Mouse (Mus musculus): ENCODE measurements around the gene Fam89b. TPM values are rescaled to one million over a fixed set of nuclear protein-coding genes. Genes with fewer than 3 reads are reported as not detected.

The Fam89b gene
- polyA plus RNA-seq, 1 experiment from 2014 or later = 144 TPM

- 15% methylated on average over 36 of the region's 36 CpGs for WGBS
- DNase-seq (ENCODE audit: low spot score) (no peak), ATAC-seq (ENCODE audit: low FRiP score) (peak; percentile 44; the same call in 1 of the 2 replicates)
- Histone ChIP-seq H3K4me1 (replicated peaks; ENCODE audit: control insufficient read depth, insufficient read depth, low read length) (peaks cover 10% of the 10 kb centered on the region; the same call in 1 of the 2 replicates), H3K4me2 (replicated peaks) (peak overlapping the region; percentile 30), H3K36me3 (replicated peaks; ENCODE audit: control insufficient read depth, insufficient read depth) (peaks cover 51% of the 10 kb centered on the region), H3K27me3 (ENCODE audit: control insufficient read depth, insufficient read depth, low read length) (peaks cover 63% of the 10 kb centered on the region), H3K27ac (no peak overlapping the region), H3K9ac (0 out of 2 replicates have a peak overlapping the region, but pooled peaks have one; percentile 0), H3K4me3 (replicated peaks; ENCODE audit: low read length) (no peak overlapping the region; the same call in 1 of the 2 replicates), H3K9me3 (ENCODE audit: control insufficient read depth, low read length) (no peaks in the 10 kb centered on the region)
These were observed 27.7 kb upstream of the Fam89b start for GRCm38 (mm10) chr19:5756991-5757636.

GRCm38 (mm10) chr19:5756321-5756985 lies 27.0 kb upstream of the Fam89b start:
- Histone ChIP-seq H3K4me2 (replicated peaks) (peak overlapping the region; percentile 30), H3K4me3 (replicated peaks; ENCODE audit: low read length) (no peak overlapping the region; the same call in 1 of the 2 replicates), H3K27ac (no peak overlapping the region), H3K4me1 (replicated peaks; ENCODE audit: control insufficient read depth, insufficient read depth, low read length) (peaks cover 10% of the 10 kb centered on the region; the same call in 1 of the 2 replicates), H3K9ac (0 out of 2 replicates have a peak overlapping the region, but pooled peaks have one; percentile 0), H3K27me3 (ENCODE audit: control insufficient read depth, insufficient read depth, low read length) (peaks cover 69% of the 10 kb centered on the region), H3K9me3 (ENCODE audit: control insufficient read depth, low read length) (no peaks in the 10 kb centered on the region), H3K36me3 (replicated peaks; ENCODE audit: control insufficient read depth, insufficient read depth) (peaks cover 46% of the 10 kb centered on the region)
- 11% methylated on average over 28 of the region's 29 CpGs for WGBS
- ATAC-seq (ENCODE audit: low FRiP score) (peak; percentile 35; the same call in 1 of the 2 replicates), DNase-seq (ENCODE audit: low spot score) (no peak)

- Histone ChIP-seq H3K36me3 (replicated peaks; ENCODE audit: control insufficient read depth, insufficient read depth) (no peaks in the 10 kb centered on the region; the same call in 1 of the 2 replicates), H3K27me3 (ENCODE audit: control insufficient read depth, insufficient read depth, low read length) (peaks cover 84% of the 10 kb centered on the region), H3K4me3 (replicated peaks; ENCODE audit: low read length) (no peak overlapping the region), H3K9ac (no peak overlapping the region), H3K9me3 (ENCODE audit: control insufficient read depth, low read length) (no peaks in the 10 kb centered on the region), H3K27ac (no peak overlapping the region), H3K4me2 (replicated peaks) (no peak overlapping the region), H3K4me1 (replicated peaks; ENCODE audit: control insufficient read depth, insufficient read depth, low read length) (peaks cover 5% of the 10 kb centered on the region; the same call in 1 of the 2 replicates)
- 9% methylated on average over 19 of the region's 20 CpGs for WGBS
- ATAC-seq (ENCODE audit: low FRiP score) (no peak), DNase-seq (ENCODE audit: low spot score) (no peak)
These were observed 22.3 kb upstream of the Fam89b start for GRCm38 (mm10) chr19:5751742-5752141.

DNA sequence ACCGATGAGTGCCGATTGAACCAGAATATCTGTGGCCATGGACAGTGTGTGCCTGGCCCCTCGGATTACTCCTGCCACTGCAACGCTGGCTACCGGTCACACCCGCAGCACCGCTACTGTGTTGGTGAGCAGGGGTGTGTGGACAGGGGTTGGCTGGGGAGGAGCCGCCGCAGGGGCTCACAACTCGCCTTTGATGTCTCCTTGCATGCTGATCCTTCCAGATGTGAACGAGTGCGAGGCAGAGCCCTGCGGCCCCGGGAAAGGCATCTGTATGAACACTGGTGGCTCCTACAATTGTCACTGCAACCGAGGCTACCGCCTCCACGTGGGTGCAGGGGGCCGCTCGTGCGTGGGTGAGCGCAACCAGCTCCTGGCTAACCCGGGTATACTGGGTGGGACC lies 21.5 kb upstream of the Fam89b start:
- DNase-seq (ENCODE audit: low spot score) = no peak
- H3K27ac ChIP-seq = no peak overlapping the region
- H3K9me3 ChIP-seq (ENCODE audit: control insufficient read depth, low read length) = no peaks in the 10 kb centered on the region
- H3K4me1 ChIP-seq (replicated peaks; ENCODE audit: control insufficient read depth, insufficient read depth, low read length) = peaks cover 8% of the 10 kb centered on the region; the same call in 1 of the 2 replicates
- no peak for ATAC-seq (ENCODE audit: low FRiP score)
- no peak overlapping the region for H3K9ac ChIP-seq
- WGBS = 14% methylated on average over 22 of the region's 22 CpGs
- H3K36me3 ChIP-seq (replicated peaks; ENCODE audit: control insufficient read depth, insufficient read depth) = no peaks in the 10 kb centered on the region; the same call in 1 of the 2 replicates
- H3K4me3 ChIP-seq (replicated peaks; ENCODE audit: low read length) = no peak overlapping the region
- no peak overlapping the region for H3K4me2 ChIP-seq (replicated peaks)
- peaks cover 84% of the 10 kb centered on the region for H3K27me3 ChIP-seq (ENCODE audit: control insufficient read depth, insufficient read depth, low read length)

- DNase-seq (ENCODE audit: low spot score) (no peak), ATAC-seq (ENCODE audit: low FRiP score) (no peak)
- Histone ChIP-seq H3K4me1 (replicated peaks; ENCODE audit: control insufficient read depth, insufficient read depth, low read length) (peaks cover 13% of the 10 kb centered on the region; the same call in 1 of the 2 replicates), H3K9me3 (ENCODE audit: control insufficient read depth, low read length) (no peaks in the 10 kb centered on the region), H3K9ac (no peak overlapping the region), H3K4me3 (replicated peaks; ENCODE audit: low read length) (no peak overlapping the region), H3K27me3 (ENCODE audit: control insufficient read depth, insufficient read depth, low read length) (peaks cover 86% of the 10 kb centered on the region), H3K4me2 (replicated peaks) (no peak overlapping the region), H3K36me3 (replicated peaks; ENCODE audit: control insufficient read depth, insufficient read depth) (no peaks in the 10 kb centered on the region; the same call in 1 of the 2 replicates), H3K27ac (no peak overlapping the region)
- 74% methylated on average over 6 of the region's 6 CpGs for WGBS
These were observed 20.0 kb upstream of the Fam89b start for GRCm38 (mm10) chr19:5749476-5749875.

DNA sequence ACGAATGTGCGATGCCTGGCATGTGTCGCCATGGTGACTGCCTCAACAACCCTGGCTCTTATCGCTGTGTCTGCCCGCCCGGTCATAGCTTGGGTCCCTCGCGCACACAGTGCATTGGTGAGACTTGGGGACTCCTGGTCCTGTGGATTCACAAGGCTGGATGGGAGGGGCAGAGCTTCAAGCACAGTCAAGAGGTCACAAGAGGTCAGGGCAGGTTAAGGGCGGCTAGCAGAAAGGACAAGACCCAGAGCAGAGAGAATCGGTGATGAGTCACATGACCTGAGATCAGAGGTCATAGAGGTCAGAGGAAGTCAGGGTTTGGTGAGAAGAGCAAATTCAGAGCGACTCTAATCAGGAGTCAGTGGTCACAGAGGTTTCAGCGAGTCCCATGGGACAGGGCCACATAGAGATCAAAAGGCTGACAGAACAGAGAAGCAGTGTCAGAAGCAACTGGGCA lies 17.5 kb upstream of the Fam89b start:
- Histone ChIP-seq H3K9me3 (ENCODE audit: control insufficient read depth, low read length) (no peaks in the 10 kb centered on the region), H3K4me3 (replicated peaks; ENCODE audit: low read length) (no peak overlapping the region), H3K9ac (no peak overlapping the region), H3K4me1 (replicated peaks; ENCODE audit: control insufficient read depth, insufficient read depth, low read length) (peaks cover 13% of the 10 kb centered on the region; the same call in 1 of the 2 replicates), H3K27me3 (ENCODE audit: control insufficient read depth, insufficient read depth, low read length) (peaks cover 80% of the 10 kb centered on the region), H3K27ac (no peak overlapping the region), H3K36me3 (replicated peaks; ENCODE audit: control insufficient read depth, insufficient read depth) (no peaks in the 10 kb centered on the region), H3K4me2 (replicated peaks) (peak overlapping the region; percentile 48; the same call in 1 of the 2 replicates)
- ATAC-seq (ENCODE audit: low FRiP score) (no peak), DNase-seq (ENCODE audit: low spot score) (no peak)
- 22% methylated on average over 12 of the region's 12 CpGs for WGBS

GRCm38 (mm10) chr19:5745756-5746710 lies 16.6 kb upstream of the Fam89b start:
- ATAC-seq (ENCODE audit: low FRiP score) (no peak), DNase-seq (ENCODE audit: low spot score) (no peak)
- Histone ChIP-seq H3K4me3 (replicated peaks; ENCODE audit: low read length) (peak overlapping the region; percentile 20), H3K27me3 (ENCODE audit: control insufficient read depth, insufficient read depth, low read length) (peaks cover 71% of the 10 kb centered on the region), H3K9ac (peak overlapping the region; percentile 51), H3K36me3 (replicated peaks; ENCODE audit: control insufficient read depth, insufficient read depth) (no peaks in the 10 kb centered on the region), H3K27ac (no peak overlapping the region), H3K9me3 (ENCODE audit: control insufficient read depth, low read length) (no peaks in the 10 kb centered on the region), H3K4me2 (replicated peaks) (peak overlapping the region; percentile 48), H3K4me1 (replicated peaks; ENCODE audit: control insufficient read depth, insufficient read depth, low read length) (peaks cover 18% of the 10 kb centered on the region; the same call in 1 of the 2 replicates)
- WGBS = 4% methylated on average over 36 of the region's 36 CpGs

DNA sequence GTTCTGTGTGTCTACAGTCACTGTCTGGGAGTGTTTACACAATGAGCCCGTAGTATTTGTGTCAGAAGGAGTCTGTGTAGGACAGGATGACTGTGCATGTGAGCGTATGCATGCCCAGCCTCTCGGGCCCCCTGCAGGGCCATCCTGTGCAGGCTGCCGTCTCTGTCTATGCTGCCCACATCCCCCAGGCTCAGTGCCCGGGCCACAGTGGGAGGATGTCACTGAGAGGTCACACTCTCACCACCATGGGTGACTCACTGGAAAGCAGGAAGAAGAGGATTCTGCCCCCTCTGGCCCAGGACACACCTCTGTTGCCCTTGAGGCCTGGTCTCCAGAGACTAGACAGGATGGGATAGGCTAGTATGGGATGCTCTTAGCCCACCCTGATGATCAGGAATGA lies 14.1 kb upstream of the Fam89b start:
- Histone ChIP-seq H3K9ac (no peak overlapping the region; the same call in 1 of the 2 replicates), H3K27me3 (ENCODE audit: control insufficient read depth, insufficient read depth, low read length) (peaks cover 59% of the 10 kb centered on the region), H3K36me3 (replicated peaks; ENCODE audit: control insufficient read depth, insufficient read depth) (no peaks in the 10 kb centered on the region), H3K4me3 (replicated peaks; ENCODE audit: low read length) (no peak overlapping the region), H3K27ac (no peak overlapping the region), H3K9me3 (ENCODE audit: control insufficient read depth, low read length) (no peaks in the 10 kb centered on the region), H3K4me1 (replicated peaks; ENCODE audit: control insufficient read depth, insufficient read depth, low read length) (peaks cover 24% of the 10 kb centered on the region; the same call in 1 of the 2 replicates), H3K4me2 (replicated peaks) (peak overlapping the region; percentile 99)
- 51% methylated on average over 5 of the region's 5 CpGs for WGBS
- DNase-seq (ENCODE audit: low spot score) = no peak
- ATAC-seq (ENCODE audit: low FRiP score) = no peak
